Mouse (Mus musculus) thymus, postnatal 36 days (tissue): ENCODE measurements at regions not wholly inside any gene's neighbourhood (a gene's known extent, or its start where the extent isn't known, plus 50 kb on each side); places are given as distances from the start of the nearest gene placed in this dataset.

Source experiments
- DNase-seq, 2 experiments: peaks; one replicate each; pipeline ENCODE4 v3.0.0; 2022; ENCODE audit warnings: mixed read lengths in 2 of 2

DNA sequence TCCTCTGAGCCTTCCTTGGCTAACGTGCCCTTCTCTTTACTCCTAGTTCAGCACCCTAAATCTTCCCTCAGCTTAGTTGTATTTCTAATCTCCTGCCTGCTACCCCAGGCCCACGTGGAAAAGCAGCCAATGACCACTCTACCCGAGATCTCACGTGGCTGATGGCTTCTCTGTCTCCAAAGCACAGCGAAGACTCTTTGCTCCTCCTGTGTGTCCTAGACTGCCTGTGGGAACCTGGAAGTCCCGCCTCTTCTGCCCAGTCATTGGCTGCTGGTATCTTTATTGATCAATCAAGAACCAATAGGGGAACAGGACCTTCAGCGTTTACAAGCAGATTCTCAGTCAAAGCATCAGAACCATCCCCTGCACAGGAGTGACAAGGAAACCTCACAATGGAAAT lies 54.8 kb downstream of the Gm19935 start:
- no peak for DNase-seq

DNA sequence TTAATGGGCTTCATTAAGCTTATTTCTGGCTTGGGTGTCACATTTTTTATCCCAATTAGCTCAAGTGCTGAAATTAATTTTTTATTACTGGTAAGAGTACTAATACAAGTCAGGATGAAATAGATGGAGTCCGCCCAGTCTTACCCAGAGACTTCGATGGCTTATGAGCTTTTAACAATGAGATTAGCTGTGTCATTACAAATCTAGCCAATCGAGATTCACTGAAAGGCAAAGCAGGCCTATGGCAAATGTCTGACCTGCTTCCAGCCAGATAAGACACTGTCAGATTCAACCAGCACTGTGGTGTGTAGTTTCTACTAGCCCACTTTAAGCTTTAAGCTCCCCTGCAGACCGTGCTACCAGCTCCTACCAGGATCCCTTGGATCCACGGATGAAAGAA lies 55.2 kb downstream of the Gm19935 start:
- no peak for DNase-seq

DNA sequence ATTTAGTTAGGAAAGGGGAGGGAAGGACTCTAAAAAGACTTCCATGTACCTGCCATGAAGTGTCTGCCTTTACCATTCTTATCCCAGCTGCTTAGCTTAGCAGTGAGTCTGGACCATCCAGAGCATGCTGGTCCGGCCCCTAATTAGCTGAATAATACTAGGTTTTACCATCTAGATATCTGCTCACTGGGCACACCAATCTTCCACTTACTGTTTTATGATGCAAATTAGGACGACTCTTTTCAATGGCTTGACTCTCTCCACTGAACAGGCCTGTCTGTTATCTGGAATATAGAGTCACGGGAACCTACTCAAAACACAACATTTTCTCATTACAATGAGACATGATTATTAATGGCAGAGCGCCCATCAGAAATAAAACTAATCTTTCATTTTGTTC lies 55.7 kb downstream of the Gm19935 start:
- no peak for DNase-seq

DNA sequence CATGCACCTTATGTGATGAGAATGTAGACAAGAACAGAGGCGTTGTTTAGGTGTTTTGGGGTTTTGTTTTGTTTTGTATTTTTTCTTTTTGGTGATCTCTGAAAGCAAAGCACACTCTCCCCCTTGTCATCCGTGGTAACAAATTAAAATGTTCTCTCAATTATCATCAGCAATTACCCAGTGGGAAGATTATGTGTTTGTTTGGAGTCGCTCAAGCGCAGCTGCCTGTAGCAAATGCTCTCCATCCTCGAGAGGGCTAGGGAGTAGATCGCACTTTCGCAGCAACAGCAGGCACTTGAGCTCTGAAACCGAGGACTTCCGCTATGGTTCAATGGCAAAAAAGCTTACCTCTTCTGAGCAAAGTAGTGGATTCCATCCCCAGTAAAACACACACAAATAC lies 57.7 kb downstream of the Gm19935 start:
- no peak for DNase-seq

DNA sequence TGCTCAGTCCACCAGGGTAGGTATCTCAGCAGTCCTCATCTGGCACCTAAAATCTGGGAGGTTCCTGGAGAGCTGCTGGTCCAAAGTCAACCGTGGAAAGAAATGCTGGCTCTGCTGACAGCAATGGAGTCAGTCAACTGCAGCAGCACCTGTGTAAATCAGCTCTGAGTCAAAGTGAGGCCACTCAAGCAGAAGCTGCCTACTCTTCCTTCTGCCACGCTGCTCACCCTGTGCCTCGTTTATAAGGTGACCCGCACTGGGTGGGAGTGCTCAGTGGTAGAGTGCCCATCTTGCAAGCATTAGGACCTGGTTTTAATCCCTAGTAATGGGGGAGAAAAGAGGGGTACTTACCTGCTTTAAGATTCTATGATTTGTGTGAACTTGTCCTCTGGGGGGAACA lies 62.2 kb downstream of the Gm19935 start:
- no peak for DNase-seq

DNA sequence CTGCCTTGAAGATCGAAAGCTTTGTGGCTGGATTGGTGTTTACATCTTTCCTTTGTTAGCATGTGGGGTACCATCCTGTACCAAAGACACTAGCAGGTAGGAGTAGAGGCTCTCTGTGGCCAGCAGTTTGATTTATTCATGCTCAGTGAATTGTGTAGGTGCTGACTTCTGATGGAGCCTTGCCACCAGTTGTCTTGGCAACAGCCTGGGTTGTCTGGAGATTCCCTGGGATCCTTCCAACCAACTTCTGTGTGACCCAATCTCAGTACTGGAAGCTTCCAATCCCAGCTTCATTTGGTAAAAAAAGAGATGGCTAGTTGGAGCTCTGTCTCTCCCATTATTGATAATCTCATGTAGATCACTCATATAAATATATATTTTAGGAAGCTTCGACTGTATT lies 73.6 kb downstream of the Gm19935 start:
- DNase-seq: no peak

DNA sequence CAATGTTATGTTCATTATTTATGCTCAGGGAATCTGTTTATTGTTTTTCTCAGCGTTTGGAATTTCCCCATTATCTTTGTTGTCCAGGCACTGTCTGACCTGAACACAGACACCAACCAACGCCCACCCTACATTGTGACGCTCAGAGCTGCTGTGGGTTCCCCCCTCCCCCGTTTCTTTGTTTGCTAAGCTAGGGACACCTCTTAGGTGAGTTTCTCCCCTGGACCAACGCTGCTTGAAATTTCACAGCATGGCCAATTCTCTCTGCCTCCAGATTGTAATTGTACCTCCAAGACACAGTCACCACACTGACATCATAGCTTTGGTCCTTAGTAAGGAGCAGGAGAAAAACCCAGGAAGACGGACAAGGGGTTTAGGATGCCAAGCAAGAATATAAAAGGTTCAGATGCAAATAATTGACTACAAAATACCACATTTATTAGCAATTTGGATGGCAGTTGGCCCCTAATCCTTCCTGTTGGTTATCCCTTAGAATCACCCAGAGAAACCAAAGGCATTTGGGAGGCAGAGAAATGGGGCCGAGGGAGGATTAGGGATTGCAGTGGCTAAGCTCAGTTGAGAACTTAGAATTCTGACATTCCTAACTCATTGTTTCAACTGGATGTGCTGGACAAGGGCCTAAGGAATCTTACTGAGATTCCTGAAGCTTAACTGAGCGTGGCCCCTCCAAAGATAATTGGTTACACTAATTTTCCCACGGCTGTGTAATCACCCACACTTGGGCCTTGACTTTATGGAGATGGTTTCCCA lies 76.0 kb downstream of the Gm19935 start:
- no peak for DNase-seq

DNA sequence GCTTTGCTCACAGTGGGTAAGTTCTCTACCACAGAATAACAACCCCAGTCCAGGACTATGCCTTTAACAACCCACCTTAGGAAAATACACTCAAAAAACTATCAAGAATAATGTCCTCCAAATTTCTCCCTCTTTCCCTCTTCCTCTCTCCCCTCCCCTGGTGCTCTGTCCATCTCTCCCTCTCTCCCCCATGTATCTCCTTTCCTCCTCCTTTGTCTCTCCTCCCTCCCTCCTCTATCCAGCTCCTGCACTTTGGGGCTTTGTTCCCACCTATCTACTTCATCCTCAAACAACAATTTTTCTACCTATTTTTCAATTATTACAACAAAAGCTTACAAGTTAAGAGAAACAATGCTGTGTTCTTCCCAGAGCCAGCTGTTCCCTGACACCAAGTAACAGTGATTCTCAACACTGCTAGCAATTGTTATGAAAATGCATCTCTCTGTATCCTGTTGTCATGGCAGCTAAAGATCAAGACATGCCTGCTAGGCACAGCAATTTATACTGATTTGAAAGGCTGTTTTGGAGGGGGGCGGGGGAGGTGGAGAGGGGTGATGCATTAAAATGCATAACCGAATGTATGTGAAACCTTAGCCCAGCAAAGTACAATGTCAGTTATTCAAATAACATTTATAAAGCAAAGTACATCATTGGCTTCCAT lies 76.8 kb downstream of the Gm19935 start:
- no peak for DNase-seq

DNA sequence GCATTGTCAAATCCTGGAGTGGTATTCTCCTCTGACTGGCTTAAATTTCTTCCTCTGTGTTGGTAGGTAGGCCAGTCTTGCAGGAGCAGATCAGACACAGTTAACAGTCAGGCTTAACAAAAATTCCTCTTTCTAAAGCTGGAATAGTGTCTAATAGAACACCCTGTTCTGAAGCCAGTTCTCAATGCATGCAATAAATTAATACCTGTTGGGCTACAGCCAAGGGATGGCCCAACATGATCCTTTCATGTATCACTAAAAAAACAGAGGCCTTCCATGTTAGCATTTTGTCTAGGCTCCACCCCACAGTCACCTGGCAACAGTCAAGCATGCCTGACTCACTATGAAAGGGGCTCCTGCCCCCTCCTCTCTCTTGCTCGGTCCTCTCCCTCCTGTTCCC lies 89.2 kb downstream of the Gm19935 start:
- DNase-seq: no peak

DNA sequence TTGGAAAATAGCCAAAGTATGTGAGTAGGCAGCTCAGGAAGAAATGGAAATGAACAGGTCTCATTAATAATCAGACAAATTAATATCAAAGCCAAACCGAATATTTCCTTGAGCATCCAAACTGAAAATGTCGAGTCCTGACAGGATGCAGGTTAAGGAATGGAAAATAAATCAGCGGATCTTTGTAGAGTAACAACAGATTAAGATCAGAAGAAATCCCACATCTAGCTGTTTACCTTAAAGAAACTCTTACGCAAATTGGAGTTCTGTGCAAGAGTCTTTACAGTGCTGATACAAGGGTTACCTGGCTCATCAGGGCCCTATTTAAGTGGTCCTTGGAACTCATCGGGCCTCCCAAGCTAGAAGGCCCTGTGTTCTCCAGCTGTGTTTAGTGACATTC lies 92.0 kb downstream of the Gm19935 start:
- no peak for DNase-seq

DNA sequence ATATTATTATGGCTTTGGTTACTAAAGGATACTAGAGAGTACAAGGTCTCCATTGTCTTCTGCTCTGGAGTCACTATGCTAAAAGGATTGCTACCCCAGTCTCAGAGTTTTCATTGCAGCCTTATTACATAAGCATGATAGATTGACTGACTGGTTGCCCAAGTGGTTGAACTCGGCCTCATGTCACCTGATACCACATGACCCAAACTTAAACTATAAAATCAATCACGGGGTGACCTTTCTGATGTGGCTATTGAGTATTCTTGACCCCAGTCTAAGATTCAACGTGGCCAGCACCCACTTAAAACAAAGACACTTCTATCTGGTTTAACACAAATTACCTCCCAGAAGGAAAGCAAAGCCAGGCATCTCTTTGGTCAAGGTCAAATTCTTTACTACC lies 100.8 kb downstream of the Gm19935 start:
- no peak for DNase-seq

DNA sequence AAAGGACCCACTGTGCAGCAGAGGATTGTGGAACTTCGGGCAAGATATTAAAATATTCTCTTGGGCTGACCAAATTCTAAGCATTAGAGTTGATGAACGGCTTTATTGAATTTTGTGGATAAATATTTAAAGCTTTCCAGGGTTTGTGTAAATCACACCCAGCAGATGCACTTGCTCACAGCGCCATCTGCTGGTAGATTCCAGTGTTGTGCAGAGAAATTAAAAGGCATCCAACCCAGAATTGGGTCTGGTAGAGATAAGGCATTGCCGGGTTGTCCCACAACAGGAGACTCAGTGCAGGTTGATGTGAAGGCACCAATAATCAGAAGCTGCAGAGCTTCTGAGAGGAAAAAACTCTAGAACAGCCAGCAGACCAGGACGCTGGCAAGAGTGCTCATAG lies 108.7 kb downstream of the Gm19935 start:
- peak in 1 of 2 experiments; percentile 7 for DNase-seq

DNA sequence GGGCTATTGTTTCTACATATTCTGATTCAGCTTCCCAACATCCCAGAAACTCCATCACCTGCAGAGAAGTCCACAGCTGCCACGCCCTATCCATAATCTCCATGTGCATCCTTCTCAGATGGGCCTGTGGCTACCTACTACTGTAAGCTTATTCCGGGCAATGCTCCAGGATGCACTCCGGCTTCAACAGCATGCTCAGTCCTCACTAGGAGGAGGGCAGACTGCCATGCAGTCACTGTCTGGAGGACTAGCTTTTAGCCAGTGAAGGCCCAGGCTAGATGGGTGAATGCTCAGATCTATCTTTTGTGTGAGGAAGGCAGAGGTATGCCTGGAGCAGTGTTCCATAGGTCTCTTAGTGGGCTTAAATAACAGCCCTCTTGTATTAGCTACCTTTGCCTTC lies 124.7 kb downstream of the Gm19935 start:
- no peak for DNase-seq

DNA sequence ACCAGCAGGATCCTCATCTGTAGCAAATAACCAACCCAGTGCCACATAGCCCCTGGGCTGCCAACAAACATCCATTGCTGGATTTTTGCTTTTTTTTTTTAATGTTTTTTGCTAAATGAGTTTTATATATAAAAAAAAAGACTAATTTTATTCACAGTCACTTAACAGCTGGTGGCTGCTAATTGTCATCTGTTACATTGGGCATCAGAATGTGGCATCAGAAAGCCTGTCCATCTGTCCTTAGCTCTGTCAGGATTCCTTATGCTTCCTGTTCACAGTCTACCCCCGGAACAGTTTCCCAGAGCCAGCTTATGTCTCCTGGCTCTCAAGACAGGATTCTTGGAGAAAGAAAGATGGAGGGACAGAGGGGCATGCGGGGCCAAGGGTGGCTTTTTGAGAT lies 132.1 kb downstream of the Gm19935 start:
- DNase-seq: no peak

DNA sequence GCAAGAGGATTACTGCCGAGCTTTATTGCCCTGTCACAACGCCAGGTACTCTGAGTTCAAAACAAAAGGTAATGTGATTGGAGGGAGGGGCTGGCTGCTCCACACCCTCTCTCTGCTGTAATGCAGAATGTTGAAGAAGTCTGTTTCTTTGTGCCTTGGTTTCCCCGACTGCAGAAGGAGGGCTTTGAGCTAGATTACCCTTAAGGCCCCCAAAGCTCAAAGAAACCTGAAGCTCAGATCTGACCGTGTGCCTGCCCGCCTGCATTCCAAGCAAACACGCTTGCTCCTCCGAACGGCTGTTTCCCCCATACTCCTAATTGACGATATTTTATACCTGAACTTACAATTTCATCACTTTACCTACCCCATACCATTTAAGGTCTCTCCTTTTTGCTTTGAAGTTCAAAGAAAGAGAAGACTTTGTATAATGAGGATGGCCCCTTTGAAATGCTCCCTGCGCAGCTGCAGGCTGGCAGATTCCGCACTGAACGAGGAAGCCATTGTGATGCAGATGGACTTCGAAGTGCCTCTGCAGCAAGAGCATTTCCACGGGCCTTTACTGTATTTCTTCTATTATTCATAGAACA lies 146.6 kb downstream of the Gm19935 start:
- DNase-seq: no peak

DNA sequence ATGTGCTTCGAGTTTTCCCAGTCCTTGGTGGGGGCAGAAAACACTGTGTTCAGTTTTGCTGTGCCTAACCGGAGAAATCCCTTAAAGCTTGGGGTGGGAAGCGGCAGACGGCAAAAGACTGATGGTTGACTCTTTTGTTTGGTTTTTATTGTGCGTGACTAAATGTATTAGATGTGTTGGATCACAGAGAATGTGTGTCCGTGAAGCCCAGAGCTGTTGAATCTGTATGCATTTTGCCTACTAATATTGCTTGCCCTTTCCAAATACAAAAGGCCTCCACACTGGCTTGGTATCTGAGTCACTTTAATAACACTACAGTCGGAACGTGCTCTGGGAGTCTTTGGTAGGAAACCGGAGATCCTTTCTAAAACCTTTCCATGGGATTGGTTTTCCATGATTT lies 147.8 kb downstream of the Gm19935 start:
- DNase-seq: no peak

DNA sequence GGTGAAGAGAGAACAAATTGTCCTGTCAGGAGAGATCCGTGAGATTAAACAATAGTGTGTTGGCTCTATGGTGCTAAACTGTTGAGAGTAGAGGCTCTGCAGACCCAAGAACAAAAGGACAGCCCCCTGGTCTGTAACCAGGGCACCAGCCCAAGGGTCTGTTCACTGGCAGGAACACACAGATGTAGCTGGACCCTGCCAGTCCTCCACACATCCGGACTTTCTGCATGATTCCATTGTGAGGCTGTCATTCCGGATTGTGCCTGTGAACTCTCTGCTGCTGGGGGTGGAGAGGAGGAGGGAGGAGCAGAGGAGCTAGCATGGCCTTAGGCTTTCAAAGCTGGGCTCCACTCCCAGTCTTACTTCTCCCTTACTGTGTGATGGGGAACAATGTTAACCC lies 158.1 kb downstream of the Gm19935 start:
- DNase-seq: no peak

DNA sequence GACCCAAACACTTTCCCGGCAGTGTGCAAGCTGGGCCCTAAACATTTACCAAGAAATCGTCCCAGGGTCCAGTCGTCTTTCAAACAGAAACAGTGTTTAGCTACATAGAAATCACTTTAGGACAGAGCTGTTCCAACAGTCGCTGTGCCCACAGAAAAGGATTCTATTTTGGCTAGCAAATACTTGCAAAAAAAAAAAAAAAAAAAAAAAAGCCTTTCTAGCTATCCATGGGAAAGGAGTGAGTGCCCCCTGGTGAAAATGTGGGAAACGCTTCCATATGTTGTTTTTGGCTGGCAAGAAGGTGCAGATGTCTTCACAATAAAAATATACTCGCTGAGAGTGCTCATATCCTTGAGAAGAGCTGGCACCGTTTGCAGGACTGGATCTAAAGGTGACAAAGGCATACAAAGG lies 159.5 kb downstream of the Gm19935 start:
- DNase-seq: no peak

DNA sequence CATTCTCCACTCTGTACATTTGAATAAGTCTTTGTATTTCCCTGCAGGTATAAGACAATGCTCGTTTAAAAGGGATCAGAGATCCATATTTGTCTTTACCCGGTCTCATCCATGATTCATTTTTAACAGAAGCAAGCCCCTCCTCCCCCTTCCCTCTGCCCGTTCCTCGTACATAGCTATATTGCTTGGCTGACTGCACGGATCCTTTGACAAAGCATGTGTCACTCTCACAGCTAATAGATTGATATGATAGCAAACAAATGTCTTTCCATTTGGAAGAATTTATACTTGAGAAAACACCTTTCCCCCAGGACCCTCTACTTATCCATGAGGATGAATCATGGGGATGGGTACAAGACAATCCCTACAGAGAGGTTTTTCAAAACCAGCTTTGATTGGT lies 160.1 kb downstream of the Gm19935 start:
- no peak for DNase-seq

DNA sequence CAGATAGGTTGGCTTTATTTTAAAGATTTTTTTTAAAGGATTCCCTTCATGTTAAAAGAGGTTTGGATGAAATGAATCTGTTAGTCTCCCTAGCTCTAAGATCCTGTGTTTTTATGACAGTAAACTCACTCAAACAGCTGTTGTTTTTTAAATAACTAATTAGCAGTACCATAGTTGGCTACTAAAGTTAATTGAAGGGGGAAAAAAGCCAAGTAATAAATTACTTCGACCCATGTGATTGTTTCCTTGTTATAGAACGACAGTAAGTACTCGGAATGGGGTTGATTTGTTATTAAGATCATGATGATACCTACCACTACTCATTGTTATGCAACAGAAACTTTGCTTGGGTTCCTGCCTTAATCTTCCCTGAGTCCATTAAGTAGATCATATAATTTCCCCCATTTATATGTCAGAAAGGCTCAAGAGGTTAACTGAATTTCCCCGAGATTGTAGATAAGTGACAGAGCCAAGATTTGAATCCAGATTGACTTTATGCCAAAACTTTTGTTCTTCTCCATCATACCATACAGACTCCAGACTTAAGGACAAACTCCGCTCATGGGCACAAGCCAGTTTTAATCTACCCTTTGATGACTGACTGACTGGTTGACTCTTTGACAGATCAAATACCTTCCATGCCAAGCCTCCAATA lies 160.6 kb downstream of the Gm19935 start:
- DNase-seq: no peak

DNA sequence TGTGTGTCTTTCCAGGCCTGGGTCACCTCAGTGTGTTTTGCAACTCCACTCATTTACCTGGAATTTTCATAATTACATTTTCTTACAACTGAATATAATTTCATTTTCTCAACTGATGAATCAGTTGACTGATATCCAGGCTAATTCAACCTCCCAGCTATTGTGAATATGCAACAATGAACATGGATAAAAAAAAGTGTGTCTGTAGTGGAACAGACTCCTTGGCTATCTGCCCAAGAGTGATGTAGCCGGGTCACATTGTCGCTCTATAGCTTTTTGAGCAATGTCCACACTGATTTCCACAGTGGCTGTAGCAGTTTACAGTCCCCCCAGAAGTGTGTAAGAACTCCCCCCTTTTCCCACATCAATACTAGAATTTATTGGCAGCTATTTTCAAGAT lies 162.4 kb downstream of the Gm19935 start:
- DNase-seq: no peak

DNA sequence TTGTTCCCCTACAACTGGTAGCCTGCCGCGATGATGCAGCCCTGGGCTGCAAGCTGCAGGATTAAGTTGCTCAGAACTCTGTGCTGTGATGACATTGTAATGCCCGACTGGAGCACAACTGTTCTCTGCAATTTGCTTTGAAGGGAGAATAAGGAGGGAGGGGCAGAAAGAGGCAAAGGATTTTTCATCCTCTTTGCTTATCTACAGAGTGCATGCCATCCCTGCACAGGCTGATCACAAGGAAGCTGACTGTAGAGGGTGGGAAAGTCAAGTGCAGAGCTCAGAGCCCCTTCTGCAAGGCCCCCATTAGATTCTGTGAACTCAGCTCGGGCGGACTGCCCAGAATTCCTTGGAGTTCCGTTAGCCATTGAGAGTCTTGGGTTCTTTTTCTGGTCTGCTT lies 174.8 kb downstream of the Gm19935 start:
- DNase-seq: no peak

DNA sequence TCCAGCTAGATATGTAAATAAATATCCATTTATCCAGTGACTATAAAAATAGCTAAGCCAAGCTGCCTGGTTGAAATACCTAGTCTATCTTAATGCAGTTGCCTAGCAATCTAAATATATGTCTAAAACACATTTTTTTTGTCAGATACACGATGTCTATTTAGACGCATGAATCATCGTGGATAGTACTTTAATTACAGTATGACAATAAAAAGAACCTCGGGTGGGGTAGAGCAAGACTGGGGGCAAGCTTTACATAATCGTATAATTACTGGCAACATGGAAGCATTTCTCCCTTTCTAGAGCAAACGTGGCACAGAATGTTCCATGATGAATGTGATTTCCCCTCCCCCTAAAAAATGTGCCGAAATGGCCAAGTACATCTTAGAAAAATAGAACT lies 180.4 kb downstream of the Gm19935 start:
- no peak for DNase-seq
